Mouse (Mus musculus) stomach, embryonic 16.5 days (tissue): ENCODE results near the gene Mast4. TPM values are rescaled to one million over a fixed set of nuclear protein-coding genes. Genes with fewer than 3 reads are reported as not detected.

Experiments used
- ATAC-seq: fragments of 200-750 bp; cut with Nextera tagmentation; 2 replicates; pipeline ENCODE4 v1.8.0; 2017; ENCODE audit warnings: moderate number of reproducible peaks, moderate TSS enrichment; ENCODE audit not compliant: insufficient read depth, low FRiP score
- H3K27ac ChIP-seq: fragments of 300-500 bp; sonication (generic); 2 replicates; pipeline ENCODE4 v1.5.1; 2014; ENCODE audit warnings: low read length
- H3K27me3 ChIP-seq: fragments of 300-500 bp; sonication (generic); 2 replicates; pipeline ENCODE4 v1.6.1; 2014; ENCODE audit warnings: low read length, control low read depth, mixed read lengths; ENCODE audit not compliant: control insufficient read depth, insufficient read depth
- H3K36me3 ChIP-seq: fragments of 300-500 bp; sonication (generic); 2 replicates; pipeline ENCODE4 v1.6.1; 2014; ENCODE audit warnings: low read length; ENCODE audit not compliant: control insufficient read depth, insufficient read depth
- H3K4me1 ChIP-seq: fragments of 300-500 bp; sonication (generic); 2 replicates; pipeline ENCODE4 v1.6.1; 2014; ENCODE audit warnings: low read length, control low read depth, mixed read lengths; ENCODE audit not compliant: control insufficient read depth, insufficient read depth
- H3K4me2 ChIP-seq: fragments of 300-500 bp; sonication (generic); 2 replicates; pipeline ENCODE4 v1.6.1; 2014; ENCODE audit warnings: low read depth, low read length, mixed read lengths
- H3K4me3 ChIP-seq: fragments of 300-500 bp; sonication (generic); replicated peaks from 2 replicates; pipeline ENCODE4 v1.5.1; 2014; ENCODE audit warnings: mild to moderate bottlenecking, low read length
- H3K9ac ChIP-seq: fragments of 300-500 bp; sonication (generic); 2 replicates; pipeline ENCODE4 v1.6.1; 2014; ENCODE audit warnings: low read length
- H3K9me3 ChIP-seq: fragments of 300-500 bp; sonication (generic); replicated peaks from 2 replicates; pipeline ENCODE4 v1.6.1; 2016; ENCODE audit warnings: low read length, control low read depth; ENCODE audit not compliant: control insufficient read depth
- WGBS: fragments of 180-500 bp; shearing (Covaris S2); extraction: QIAGEN DNeasy Blood & Tissue Kit; methylation state at CpG from one replicate; pipeline ENCODE4 v1.1.7; 2014; 5-methylcytosine and 5-hydroxymethylcytosine counted together
- polyA plus RNA-seq: library from polyadenylated mRNA; unstranded; fragments of >200 nt; fragmentation: Nextera tagmentation; extraction: Ambion mirVana; gene quantifications from 2 replicates; pipeline ENCODE4 v1.2.1, GENCODE M21; 2015

Mast4 gene
- polyA plus RNA-seq, 1 experiment from 2014 or later = 31.0 TPM

GRCm38 (mm10) chr13:102909654-102910418, 424.5 kb downstream of the Mast4 start:
- H3K36me3 ChIP-seq = no peaks in the 10 kb centered on the region
- H3K4me2 ChIP-seq = no peak overlapping the region
- no peak for ATAC-seq
- WGBS = 82% methylated on average over 5 of the region's 5 CpGs
- H3K27ac ChIP-seq = peak overlapping the region; percentile 55
- no peaks in the 10 kb centered on the region for H3K4me1 ChIP-seq
- no peaks in the 10 kb centered on the region for H3K9me3 ChIP-seq
- H3K4me3 ChIP-seq = no peak overlapping the region
- no peak overlapping the region for H3K9ac ChIP-seq
- no peaks in the 10 kb centered on the region for H3K27me3 ChIP-seq

- ATAC-seq = peak; percentile 2; the same call in 1 of the 2 replicates
- H3K4me3 ChIP-seq = peak overlapping the region; percentile 67
- no peaks in the 10 kb centered on the region for H3K27me3 ChIP-seq
- peaks cover 11% of the 10 kb centered on the region; the same call in 1 of the 2 replicates for H3K4me1 ChIP-seq
- H3K4me2 ChIP-seq = peak overlapping the region; percentile 61
- H3K9me3 ChIP-seq = no peaks in the 10 kb centered on the region
- no peaks in the 10 kb centered on the region for H3K36me3 ChIP-seq
- peak overlapping the region; percentile 87 for H3K27ac ChIP-seq
- H3K9ac ChIP-seq = peak overlapping the region; percentile 75
- WGBS = 1% methylated on average over 9 of the region's 9 CpGs
These were observed 427.7 kb downstream of the Mast4 start for GRCm38 (mm10) chr13:102906661-102907009.

- peak; percentile 95 for ATAC-seq
- WGBS = 0% methylated on average over 16 of the region's 16 CpGs
- Histone ChIP-seq H3K27me3 (no peaks in the 10 kb centered on the region), H3K4me1 (peaks cover 13% of the 10 kb centered on the region; the same call in 1 of the 2 replicates), H3K4me3 (peak overlapping the region; percentile 67), H3K27ac (peak overlapping the region; percentile 87), H3K9ac (peak overlapping the region; percentile 75), H3K9me3 (no peaks in the 10 kb centered on the region), H3K36me3 (no peaks in the 10 kb centered on the region), H3K4me2 (peak overlapping the region; percentile 61)
These were observed 428.2 kb downstream of the Mast4 start for GRCm38 (mm10) chr13:102906004-102906660.

GRCm38 (mm10) chr13:102905361-102905950, 428.8 kb downstream of the Mast4 start:
- Histone ChIP-seq H3K4me3 (peak overlapping the region; percentile 67), H3K4me2 (peak overlapping the region; percentile 61), H3K27ac (peak overlapping the region; percentile 87), H3K36me3 (no peaks in the 10 kb centered on the region), H3K4me1 (peaks cover 19% of the 10 kb centered on the region; the same call in 1 of the 2 replicates), H3K27me3 (no peaks in the 10 kb centered on the region), H3K9ac (peak overlapping the region; percentile 75), H3K9me3 (no peaks in the 10 kb centered on the region)
- 2% methylated on average over 16 of the region's 16 CpGs for WGBS
- ATAC-seq = no peak

GRCm38 (mm10) chr13:102903689-102904088, 430.6 kb downstream of the Mast4 start:
- no peaks in the 10 kb centered on the region for H3K9me3 ChIP-seq

GRCm38 (mm10) chr13:102902123-102902522, 432.2 kb downstream of the Mast4 start:
- no peak overlapping the region for H3K27ac ChIP-seq
- H3K4me1 ChIP-seq = peaks cover 43% of the 10 kb centered on the region
- H3K4me3 ChIP-seq = no peak overlapping the region

More at GRCm38 (mm10) chr13:102903689-102904088, 430.6 kb downstream of the Mast4 start:
- 0 out of 2 replicates have a peak overlapping the region, but pooled peaks have one; percentile 38 for H3K9ac ChIP-seq
- 66% methylated on average over 4 of the region's 4 CpGs for WGBS
- ATAC-seq = no peak
- no peak overlapping the region for H3K27ac ChIP-seq
- H3K36me3 ChIP-seq = no peaks in the 10 kb centered on the region
- H3K27me3 ChIP-seq = no peaks in the 10 kb centered on the region
- peaks cover 37% of the 10 kb centered on the region for H3K4me1 ChIP-seq
- peak overlapping the region; percentile 40 for H3K4me3 ChIP-seq
- H3K4me2 ChIP-seq = peak overlapping the region; percentile 61

GRCm38 (mm10) chr13:102900531-102900930, 433.8 kb downstream of the Mast4 start:
- Histone ChIP-seq H3K36me3 (no peaks in the 10 kb centered on the region), H3K9ac (no peak overlapping the region), H3K4me2 (no peak overlapping the region), H3K4me3 (no peak overlapping the region), H3K27ac (no peak overlapping the region), H3K4me1 (peaks cover 48% of the 10 kb centered on the region), H3K27me3 (no peaks in the 10 kb centered on the region), H3K9me3 (no peaks in the 10 kb centered on the region)
- no peak for ATAC-seq
- WGBS = 51% methylated on average over 8 of the region's 8 CpGs

More at GRCm38 (mm10) chr13:102902123-102902522, 432.2 kb downstream of the Mast4 start:
- WGBS = 79% methylated on average over 7 of the region's 7 CpGs
- no peak for ATAC-seq
- no peaks in the 10 kb centered on the region for H3K27me3 ChIP-seq
- H3K9ac ChIP-seq = no peak overlapping the region
- no peak overlapping the region for H3K4me2 ChIP-seq
- no peaks in the 10 kb centered on the region for H3K9me3 ChIP-seq
- H3K36me3 ChIP-seq = no peaks in the 10 kb centered on the region

- Histone ChIP-seq H3K9ac (no peak overlapping the region), H3K36me3 (no peaks in the 10 kb centered on the region), H3K27ac (peak overlapping the region; percentile 86), H3K4me2 (no peak overlapping the region), H3K9me3 (no peaks in the 10 kb centered on the region), H3K4me3 (no peak overlapping the region), H3K4me1 (peaks cover 53% of the 10 kb centered on the region), H3K27me3 (no peaks in the 10 kb centered on the region)
- ATAC-seq = no peak
- WGBS = 48% methylated on average over 2 of the region's 2 CpGs
These were observed 434.2 kb downstream of the Mast4 start for GRCm38 (mm10) chr13:102900083-102900420.
